Mouse (Mus musculus): ENCODE results near the gene Gm7030.
"Not testable (repeated sequence)": the region's sequence is repeated elsewhere in the genome, so short reads cannot be mapped to it uniquely, and the experiment has no call there.

Gm7030 gene

DNA sequence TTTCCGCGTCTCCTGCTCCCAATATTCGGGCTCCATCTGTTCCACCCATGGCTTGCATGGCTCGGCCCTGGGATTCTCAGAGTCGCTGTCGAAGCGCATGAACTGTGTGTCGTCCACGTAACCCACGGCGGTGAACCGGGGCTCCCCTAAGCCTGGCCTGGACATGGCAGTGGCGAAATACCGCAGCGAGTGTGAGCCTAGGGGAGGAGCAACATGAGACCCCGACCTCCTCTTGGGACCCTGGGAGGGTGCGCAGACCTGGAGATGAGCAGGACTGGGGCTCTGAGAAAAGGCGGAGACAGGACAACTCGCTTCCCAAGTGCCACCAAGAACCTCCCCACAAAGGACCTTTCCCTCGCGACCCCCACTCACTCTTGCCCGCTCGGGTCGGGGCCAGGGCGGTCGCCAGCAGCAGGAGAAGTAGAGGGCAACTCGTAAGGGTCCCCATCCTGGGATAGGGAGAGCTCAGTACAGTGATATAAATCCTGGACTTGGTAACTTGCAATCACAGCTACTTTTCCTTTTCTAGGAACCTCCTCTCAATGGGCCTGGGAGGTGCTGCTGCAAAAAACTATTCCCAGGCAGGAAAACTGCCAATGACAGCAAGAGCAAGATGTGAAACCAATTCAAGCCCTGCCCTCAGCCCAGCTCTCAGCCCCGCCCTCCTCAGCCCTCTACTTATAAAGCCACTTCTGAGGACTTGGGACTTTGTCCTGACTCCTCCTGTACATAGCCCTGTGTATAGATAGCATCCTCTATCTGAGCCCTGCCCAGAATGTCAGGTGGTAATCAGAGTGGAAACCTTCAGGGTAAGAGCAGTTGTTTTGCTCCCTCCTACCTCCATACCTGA, at the start of gene Gm7030:
TSS of gene Gm7030 (minus strand) at position 458 of the 850 bp plus-strand sequence.
- DNase-seq, result not testable (repeated sequence)

DNA sequence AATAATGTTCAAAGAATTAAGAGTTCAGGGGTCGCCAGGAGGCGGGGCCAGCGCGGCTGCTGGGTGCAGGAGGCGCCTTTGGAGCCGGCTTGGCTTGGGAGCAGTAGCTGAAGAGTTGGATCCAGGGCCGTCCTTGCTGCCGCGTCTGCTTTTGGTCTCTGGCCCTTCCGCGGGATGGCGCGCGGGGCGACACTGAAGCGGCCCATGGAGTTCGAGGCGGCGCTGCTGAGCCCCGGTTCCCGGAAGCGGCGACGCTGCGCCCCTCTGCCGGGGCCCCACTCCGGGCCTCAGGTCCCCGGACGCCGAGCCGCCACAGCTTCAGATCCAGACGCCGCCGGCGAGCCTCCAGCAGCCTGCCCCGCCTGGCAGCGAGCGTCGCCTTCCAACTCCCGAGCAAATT, 49.7 kb upstream of the Gm7030 start:
- not testable (repeated sequence) for DNase-seq

DNA sequence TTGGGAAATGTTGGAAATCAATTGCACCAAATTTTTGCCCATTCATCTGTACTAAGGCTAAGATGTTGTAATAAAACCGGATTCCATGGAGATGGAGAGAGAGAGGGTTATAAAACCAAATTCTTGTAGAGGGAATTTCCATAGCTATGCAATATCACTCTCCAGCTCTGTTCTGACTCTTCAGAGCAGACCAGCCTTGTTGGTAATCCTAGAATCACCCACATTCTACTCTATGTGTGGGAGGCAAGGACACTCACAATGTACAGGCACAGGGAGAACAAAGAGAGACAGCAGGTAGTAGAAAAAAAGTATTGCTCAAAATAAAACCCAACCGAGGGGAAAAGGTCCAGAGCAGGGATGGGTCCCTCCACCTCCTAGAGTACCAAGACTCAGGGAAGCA, 46.9 kb upstream of the Gm7030 start:
- not testable (repeated sequence) for DNase-seq

GRCm38 (mm10) chr17:36170287-36170814, 41.1 kb upstream of the Gm7030 start:
- DNase-seq, result no peak

DNA sequence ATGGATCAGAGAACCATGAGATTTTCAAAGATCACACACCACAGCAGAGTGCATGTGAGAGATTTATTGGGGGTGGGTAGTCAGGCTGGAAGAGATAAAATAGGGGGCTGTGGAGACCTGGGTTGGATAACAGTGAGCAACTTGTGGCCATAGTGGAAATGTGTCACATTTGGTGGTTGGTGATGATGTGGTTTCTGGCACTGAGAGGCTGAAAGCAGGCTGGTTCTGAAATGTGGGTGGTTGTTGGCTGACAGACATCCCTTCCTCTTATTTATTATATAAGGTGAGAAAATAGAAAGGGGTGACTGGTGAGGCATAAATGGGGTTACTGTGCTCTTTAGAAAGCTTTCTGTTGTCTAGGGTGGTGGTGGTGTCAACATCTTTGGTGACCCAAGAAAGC, 40.5 kb upstream of the Gm7030 start:
- DNase-seq, result no peak

DNA sequence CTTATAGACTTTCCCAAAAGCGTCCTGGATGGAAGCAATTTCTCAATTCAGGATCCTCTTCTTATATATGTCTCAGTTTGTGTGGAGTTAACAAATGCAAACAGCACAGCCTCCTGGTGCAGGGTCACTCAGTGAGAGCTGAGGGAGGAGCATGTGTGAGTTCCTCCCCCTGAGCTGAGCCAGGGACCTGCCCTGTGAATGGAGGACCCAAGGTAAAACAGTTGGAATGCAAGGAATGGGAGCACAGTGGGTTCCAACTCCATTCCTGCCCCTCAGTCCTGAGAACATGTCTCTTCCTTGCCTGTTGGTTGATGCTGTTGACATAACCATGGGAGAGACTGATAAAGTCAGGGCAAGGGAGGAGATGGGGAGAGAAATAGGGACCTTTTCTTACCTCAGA, 39.9 kb upstream of the Gm7030 start:
- not testable (repeated sequence) for DNase-seq

- no peak for DNase-seq
These were observed 38.9 kb upstream of the Gm7030 start, which contains the start of gene Gm8909 for GRCm38 (mm10) chr17:36168039-36168652. Gene Gm8909, minus strand, starts transcription at chr17:36168537.

DNA sequence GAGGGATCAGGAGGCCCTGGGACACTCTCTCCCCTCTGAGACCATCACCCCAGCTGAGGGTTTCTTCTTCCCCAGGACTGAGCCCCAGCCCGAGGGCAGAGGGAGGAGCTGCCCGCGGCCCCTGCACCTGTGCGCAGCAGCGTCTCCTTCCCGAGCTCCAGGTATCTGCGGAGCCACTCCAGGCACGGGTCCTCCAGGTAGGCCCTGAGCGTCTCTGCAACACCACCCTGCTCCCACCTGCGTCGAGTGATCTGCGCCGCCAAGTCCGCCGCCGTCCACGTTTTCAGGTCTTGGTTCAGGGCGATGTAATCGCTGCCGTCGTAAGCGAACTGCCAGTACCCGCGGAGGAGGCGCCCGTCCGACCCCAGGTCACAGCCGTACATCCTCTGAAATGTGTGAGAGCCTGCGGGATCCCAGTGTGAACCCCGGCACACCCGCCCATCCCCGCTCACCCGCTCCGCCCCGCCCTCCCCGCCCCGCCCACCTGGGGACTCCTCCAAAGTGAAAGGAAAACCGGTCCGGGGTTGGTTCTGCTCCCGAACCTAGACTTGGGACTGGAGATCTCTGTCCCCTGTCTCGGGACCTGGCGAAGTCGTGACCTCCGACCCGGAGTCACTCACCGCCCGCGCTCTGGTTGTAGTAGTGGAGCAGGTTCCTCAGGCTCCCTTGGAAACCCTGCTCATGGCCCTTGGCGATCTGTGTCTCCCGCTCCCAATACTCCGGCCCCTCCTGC, 38.2 kb upstream of the Gm7030 start:
- no peak for DNase-seq

DNA sequence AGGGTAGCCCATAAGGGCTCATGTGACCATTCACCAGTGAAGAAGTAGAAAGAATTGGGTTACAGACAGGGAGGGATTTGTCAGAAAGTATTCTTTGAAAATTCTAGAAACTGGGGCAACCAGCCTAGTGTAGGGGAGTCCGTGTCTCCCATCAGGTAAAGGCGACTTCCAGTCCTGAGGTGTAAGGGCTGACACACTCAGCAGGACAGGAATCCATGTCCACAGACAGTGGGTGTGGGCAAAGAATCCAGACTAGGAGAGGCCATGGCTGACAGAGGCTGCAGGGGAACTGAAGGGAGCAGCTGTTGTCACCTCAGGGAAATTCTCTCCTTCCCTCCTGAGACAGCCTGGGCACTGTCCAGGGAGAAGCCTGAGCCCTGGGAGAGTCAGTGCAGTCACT, 37.7 kb upstream of the Gm7030 start:
- not testable (repeated sequence) for DNase-seq

DNA sequence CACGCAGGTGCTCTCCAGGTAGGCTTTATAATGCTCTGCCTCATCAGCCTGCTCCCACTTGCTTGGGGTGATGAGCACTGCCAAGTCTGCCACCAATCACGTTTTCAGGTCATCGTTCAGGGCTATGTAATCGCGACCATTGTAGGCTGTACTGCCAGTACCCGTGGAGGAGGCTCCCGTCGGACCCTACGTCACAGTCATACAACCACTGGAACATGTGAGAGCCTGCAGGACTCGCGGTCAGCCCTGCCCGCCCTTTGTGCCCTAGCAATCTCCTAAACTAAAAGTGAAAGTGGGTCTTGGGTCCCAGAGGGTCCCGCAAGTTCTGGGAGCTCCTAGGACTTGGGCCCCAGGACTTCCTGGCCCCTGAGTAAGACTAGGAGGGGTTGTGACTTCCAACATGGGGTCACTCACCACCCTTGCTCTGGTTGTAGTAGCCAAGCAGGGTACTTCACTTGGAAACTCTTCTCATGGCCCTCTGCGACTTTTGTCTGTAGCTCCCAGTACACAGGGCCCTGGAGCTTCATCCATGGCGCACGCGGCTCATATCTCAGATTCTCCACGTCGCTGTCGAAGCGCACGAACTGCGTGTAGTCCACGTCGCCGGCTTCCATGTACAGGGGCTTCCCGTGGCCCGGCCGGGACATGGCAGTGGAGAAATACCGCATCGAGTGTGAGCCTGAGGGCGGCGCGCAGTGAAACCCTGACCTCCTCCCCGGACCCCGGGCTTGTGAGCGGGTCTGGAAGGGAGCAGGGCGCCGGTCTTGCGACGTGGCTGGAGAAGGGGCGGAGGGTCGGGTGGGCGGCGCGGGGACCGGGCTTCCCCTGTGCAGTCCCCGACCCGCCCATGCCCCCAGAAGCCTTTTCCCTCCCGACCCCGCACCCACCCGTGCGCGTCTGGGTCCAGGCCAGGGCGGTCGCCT, 32.2 kb upstream of the Gm7030 start:
- no peak for DNase-seq

DNA sequence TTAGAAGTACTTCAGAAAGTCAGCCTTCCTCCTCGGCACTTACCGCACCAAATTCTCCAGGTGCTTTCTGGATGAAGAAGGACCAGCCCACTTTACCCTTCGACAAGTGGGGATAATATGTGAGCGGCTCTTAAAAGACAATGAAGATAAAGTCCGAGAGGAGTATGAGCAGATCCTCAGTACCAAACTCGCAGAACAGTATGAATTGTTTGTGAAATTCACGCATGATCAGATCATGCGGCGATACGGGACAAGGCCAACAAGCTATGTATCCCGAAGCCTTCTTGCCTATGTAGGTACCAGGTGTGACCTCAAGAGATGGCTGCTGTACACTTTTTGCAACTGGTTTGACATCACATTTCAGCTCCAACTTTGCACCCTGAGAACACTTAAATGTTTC, 29.0 kb upstream of the Gm7030 start:
- DNase-seq, result not testable (repeated sequence)

- DNase-seq, result not testable (repeated sequence)
These were observed 28.6 kb upstream of the Gm7030 start for GRCm38 (mm10) chr17:36157782-36158181.

DNA sequence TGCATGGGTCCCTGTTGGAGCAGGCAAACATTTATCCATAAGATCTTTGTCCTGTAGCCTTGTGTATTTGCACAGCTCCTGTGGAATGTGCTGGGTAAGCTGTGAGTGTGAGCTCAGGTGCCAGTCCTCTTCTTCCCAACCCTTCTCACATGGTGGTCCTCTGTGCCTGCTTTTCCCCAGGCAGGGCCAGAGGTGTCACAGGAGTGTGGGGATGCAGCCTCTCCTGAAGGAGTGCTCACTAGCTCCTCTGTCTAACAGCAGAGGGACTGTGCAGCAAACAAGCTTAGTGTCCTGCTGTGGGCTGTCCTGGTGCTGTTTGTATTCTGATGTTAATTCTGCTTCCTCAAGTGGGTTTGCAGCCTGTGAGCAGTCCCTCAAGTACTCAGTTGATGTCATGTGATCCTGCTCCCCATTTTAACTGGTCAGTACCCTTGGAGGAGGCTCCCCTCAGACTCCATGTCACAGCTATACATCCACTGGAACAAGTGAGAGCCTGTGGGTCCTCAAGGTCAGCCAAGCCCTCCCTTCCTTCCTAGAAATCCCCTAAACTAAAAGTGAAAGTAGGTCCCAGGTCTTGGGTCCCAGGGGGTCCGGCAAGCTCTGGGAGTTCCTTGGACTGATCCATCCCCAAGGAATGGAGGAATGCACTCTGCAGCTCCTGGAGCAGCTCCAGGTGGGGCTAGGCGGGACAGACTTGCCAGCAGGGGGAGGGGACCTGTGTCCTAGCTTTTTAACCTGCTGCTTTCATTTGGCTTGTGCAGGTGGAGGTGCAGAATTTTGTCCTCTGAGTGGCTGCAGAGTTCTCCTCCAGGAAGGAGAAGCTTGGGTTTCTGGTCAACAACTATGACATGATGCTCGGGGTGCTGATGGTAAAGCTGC, 25.3 kb upstream of the Gm7030 start:
- no peak for DNase-seq

- DNase-seq, result not testable (repeated sequence)
These were observed 22.0 kb upstream of the Gm7030 start for GRCm38 (mm10) chr17:36151200-36151599.

GRCm38 (mm10) chr17:36148468-36148867, 19.2 kb upstream of the Gm7030 start:
- DNase-seq, result not testable (repeated sequence)

GRCm38 (mm10) chr17:36146937-36147336, 17.7 kb upstream of the Gm7030 start:
- DNase-seq, result not testable (repeated sequence)

DNA sequence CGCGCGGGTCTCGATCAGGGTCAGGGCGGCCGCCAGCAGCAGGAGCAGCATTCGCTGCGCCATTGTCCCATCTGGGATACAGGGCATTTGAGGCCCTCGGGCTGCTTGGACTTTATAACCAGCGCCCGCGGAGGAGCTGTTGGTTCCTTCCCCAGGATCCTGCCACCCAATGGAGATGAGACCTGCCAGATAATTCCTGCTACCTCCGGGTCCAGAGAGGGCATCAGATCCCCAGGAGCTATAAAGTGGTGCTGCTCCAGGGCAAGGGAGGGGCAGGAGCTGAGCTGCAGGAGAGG, 16.6 kb upstream of the Gm7030 start:
- DNase-seq, result not testable (repeated sequence)

DNA sequence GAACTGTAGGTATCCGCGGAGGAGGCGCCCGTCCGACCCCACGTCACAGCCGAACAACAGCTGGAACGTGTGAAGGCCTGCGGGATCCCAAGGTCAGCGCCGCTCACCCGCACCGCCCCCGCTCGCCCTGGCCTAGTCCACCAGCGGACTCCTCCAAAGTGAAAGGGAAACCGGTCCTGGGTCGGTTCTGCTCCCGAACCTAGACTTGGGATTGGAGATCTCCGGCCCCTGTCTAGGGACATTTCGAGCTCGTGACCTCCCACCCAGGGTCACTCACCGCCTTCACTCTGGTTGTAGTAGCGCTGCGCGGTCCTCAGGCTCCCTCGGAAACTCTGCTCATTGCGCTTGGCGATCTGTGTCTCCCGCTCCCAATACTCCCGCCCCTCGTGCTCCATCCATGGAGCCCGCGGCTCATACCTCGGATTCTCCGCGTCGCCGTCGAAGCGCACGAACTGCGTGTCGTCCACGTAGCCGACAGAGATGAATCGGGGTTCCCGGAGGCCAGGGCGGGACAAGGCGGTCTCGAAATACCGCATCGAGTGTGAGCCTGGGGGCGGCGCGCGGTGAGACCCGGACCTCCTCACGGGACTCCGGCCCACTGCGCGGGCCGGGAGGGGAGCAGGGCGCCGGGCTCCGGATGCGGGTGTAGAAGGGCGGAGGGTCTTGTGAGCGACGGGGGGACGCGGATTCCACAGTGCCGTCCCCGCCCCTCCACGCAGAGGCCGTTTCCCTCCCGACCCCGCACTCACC, 16.1 kb upstream of the Gm7030 start:
- no peak for DNase-seq

DNA sequence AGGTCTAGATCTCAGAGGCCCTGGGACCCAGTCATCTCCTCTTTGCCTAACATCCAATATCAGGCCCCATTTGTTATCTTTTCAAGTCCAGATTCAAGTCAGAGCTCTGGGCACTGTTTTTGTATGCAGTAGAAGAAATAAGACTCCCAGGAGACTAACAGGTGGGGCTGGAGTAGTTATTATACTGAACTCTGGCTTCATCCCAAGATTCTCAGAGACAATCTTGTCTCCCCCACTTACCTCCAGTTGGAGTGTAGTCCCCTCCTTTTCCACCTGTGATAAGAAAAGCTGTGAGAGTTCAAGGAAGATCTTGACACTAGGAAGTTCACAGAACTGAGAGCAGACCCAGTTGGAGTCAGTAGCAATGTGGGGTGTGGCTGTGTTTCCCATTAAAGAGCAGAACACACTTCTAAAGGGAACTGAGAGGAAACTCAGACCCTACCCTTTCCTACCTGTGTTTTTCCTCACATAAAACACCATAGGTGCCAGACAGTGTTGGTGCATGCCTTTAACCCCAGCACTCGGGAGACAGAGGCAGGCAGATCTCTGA, 7.1 kb upstream of the Gm7030 start:
- not testable (repeated sequence) for DNase-seq
